Mouse (Mus musculus) MEL (cell line): Measurements from ENCODE around the gene Grip1.

Experiments
- BHLHE40 ChIP-seq: IDR thresholded peaks from 2 replicates; pipeline ENCODE4 v1.6.1; 2012; ENCODE audit warnings: low read depth, mild to moderate bottlenecking, inconsistent platforms, low read length, improper control_type of control experiment, borderline replicate concordance
- CTCF ChIP-seq, 3 experiments: IDR thresholded peaks in 2 of 3; conservative IDR thresholded peaks in 1 of 3; 2 replicates each; pipeline ENCODE4 v1.5.1; 2011 to 2012; ENCODE audit warnings: low read length in 3 of 3, low read depth in 2 of 3, mild to moderate bottlenecking in 2 of 3, improper control_type of control experiment in 1 of 3, inconsistent platforms in 1 of 3, mixed read lengths in 1 of 3, moderate library complexity in 1 of 3; ENCODE audit not compliant: control insufficient read depth in 1 of 3, insufficient read depth in 1 of 3, poor library complexity in 1 of 3, severe bottlenecking in 1 of 3
- EP300 ChIP-seq, 2 experiments: IDR thresholded peaks; 2 replicates each; pipeline ENCODE4 v1.6.1; 2011; ENCODE audit warnings: improper control_type of control experiment in 2 of 2, low read length in 2 of 2, low read depth in 1 of 2, mild to moderate bottlenecking in 1 of 2
- JUND ChIP-seq: IDR thresholded peaks from 2 replicates; pipeline ENCODE4 v1.6.1; 2011; ENCODE audit warnings: low read depth, mild to moderate bottlenecking, improper control_type of control experiment, low read length
- MAX ChIP-seq: IDR thresholded peaks from 2 replicates; pipeline ENCODE4 v1.6.1; 2011; ENCODE audit warnings: low read length, improper control_type of control experiment
- MXI1 ChIP-seq: IDR thresholded peaks from 2 replicates; pipeline ENCODE4 v1.6.1; 2011; ENCODE audit warnings: mild to moderate bottlenecking, low read depth, low read length, improper control_type of control experiment
- POLR2A ChIP-seq, 2 experiments: IDR thresholded peaks; 2 replicates each; pipeline ENCODE4 v1.6.1; 2011 to 2012; ENCODE audit warnings: low read length in 2 of 2, mild to moderate bottlenecking in 2 of 2, control low read depth in 1 of 2, improper control_type of control experiment in 1 of 2, low read depth in 1 of 2, moderate library complexity in 1 of 2; ENCODE audit not compliant: control insufficient read depth in 1 of 2, insufficient read depth in 1 of 2, poor library complexity in 1 of 2
- RAD21 ChIP-seq: IDR thresholded peaks from 2 replicates; pipeline ENCODE4 v1.6.1; 2011; ENCODE audit warnings: mild to moderate bottlenecking, low read depth, low read length, improper control_type of control experiment
- TBP ChIP-seq: IDR thresholded peaks from 2 replicates; pipeline ENCODE4 v1.8.0; 2011; ENCODE audit warnings: low read depth, low read length, improper control_type of control experiment
- USF2 ChIP-seq, 2 experiments: IDR thresholded peaks; 2 replicates each; pipeline ENCODE4 v1.6.1; 2011 to 2012; ENCODE audit warnings: improper control_type of control experiment in 2 of 2, low read length in 2 of 2, borderline replicate concordance in 1 of 2, inconsistent platforms in 1 of 2, low read depth in 1 of 2, mild to moderate bottlenecking in 1 of 2; ENCODE audit not compliant: insufficient read depth in 1 of 2

- TF ChIP-seq USF2 (IDR thresholded peaks at IDR 0.05; ENCODE audit: borderline replicate concordance in 1 of 2, insufficient read depth in 1 of 2, low read depth in 1 of 2, low read length in 2 of 2) (no peak), TBP (no peak), BHLHE40 (no peak), EP300 (IDR thresholded peaks at IDR 0.05; ENCODE audit: low read depth in 1 of 2, low read length in 2 of 2) (no peak), JUND (no peak), POLR2A (IDR thresholded peaks at IDR 0.05; ENCODE audit: control insufficient read depth in 1 of 2, insufficient read depth in 1 of 2, low read depth in 1 of 2, low read length in 2 of 2, poor library complexity in 1 of 2) (no peak), MAX (no peak), CTCF (IDR thresholded peaks at IDR 0.05 in 2 of 3, conservative IDR thresholded peaks at IDR 0.05 in 1 of 3; ENCODE audit: control insufficient read depth in 1 of 3, insufficient read depth in 1 of 3, low read depth in 2 of 3, low read length in 3 of 3, poor library complexity in 1 of 3, severe bottlenecking in 1 of 3) (no peak), RAD21 (no peak), MXI1 (no peak)
Measured at GRCm38 (mm10) chr10:119998475-119998874, 544.8 kb downstream of the Grip1 start.
